Mouse (Mus musculus) heart, embryonic 15.5 days (tissue): ENCODE data around the gene Syt1. TPM values are rescaled to one million over a fixed set of nuclear protein-coding genes. Genes with fewer than 3 reads are reported as not detected.
A peak's percentile ranks its signal among the peaks of the same experiment; 100 is the strongest.

Experiments
- ATAC-seq: fragments of 200-750 bp; cut with Nextera tagmentation; replicated peaks from 2 replicates; pipeline ENCODE4 v1.8.0; 2017; ENCODE audit warnings: low read depth, moderate TSS enrichment; ENCODE audit not compliant: insufficient number of reproducible peaks, insufficient read depth, low FRiP score
- H3K27ac ChIP-seq: fragments of 300-500 bp; sonication (generic); 2 replicates; pipeline ENCODE4 v1.5.1; 2015; ENCODE audit warnings: mild to moderate bottlenecking, inconsistent platforms
- H3K27me3 ChIP-seq: fragments of 300-500 bp; sonication (generic); 2 replicates; pipeline ENCODE4 v1.6.1; 2015; ENCODE audit warnings: inconsistent platforms
- H3K36me3 ChIP-seq: fragments of 300-500 bp; sonication (generic); 2 replicates; pipeline ENCODE4 v1.6.1; 2015; ENCODE audit warnings: mild to moderate bottlenecking, inconsistent platforms
- H3K4me1 ChIP-seq: fragments of 300-500 bp; sonication (generic); replicated peaks from 2 replicates; pipeline ENCODE4 v1.6.1; 2015; ENCODE audit warnings: inconsistent platforms
- H3K4me2 ChIP-seq: fragments of 300-500 bp; sonication (generic); 2 replicates; pipeline ENCODE4 v1.6.1; 2015; ENCODE audit warnings: inconsistent platforms, mild to moderate bottlenecking, moderate library complexity
- H3K4me3 ChIP-seq: fragments of 300-500 bp; sonication (generic); 2 replicates; pipeline ENCODE4 v1.5.1; 2015; ENCODE audit warnings: mild to moderate bottlenecking, inconsistent platforms
- H3K9ac ChIP-seq: fragments of 300-500 bp; sonication (generic); 2 replicates; pipeline ENCODE4 v1.6.1; 2015; ENCODE audit warnings: mild to moderate bottlenecking, inconsistent platforms
- H3K9me3 ChIP-seq: fragments of 300-500 bp; sonication (generic); replicated peaks from 2 replicates; pipeline ENCODE4 v1.6.1; 2016; ENCODE audit warnings: inconsistent platforms
- WGBS: fragments of 180-500 bp; shearing (Covaris S2); methylation state at CpG from one replicate; pipeline ENCODE4 v1.1.7; 2015; ENCODE audit warnings: mixed read lengths; 5-methylcytosine and 5-hydroxymethylcytosine counted together
- polyA plus RNA-seq: library from polyadenylated mRNA; unstranded; fragments of >200 nt; fragmentation: Nextera tagmentation; extraction: Ambion mirVana; gene quantifications from 2 replicates; pipeline ENCODE4 v1.2.1, GENCODE M21; 2015

The Syt1 gene
- polyA plus RNA-seq, 1 experiment from 2014 or later, result 0.47 TPM

- no peaks in the 10 kb centered on the region for H3K36me3 ChIP-seq
- WGBS, result 69% methylated on average over 4 of the region's 4 CpGs
- no peaks in the 10 kb centered on the region for H3K9me3 ChIP-seq
- ATAC-seq, result no peak
- no peak overlapping the region for H3K27ac ChIP-seq
- no peak overlapping the region for H3K4me3 ChIP-seq
- no peak overlapping the region for H3K4me2 ChIP-seq
- H3K27me3 ChIP-seq, result no peaks in the 10 kb centered on the region
- H3K4me1 ChIP-seq, result peaks cover 11% of the 10 kb centered on the region
- H3K9ac ChIP-seq, result no peak overlapping the region
Observed at GRCm38 (mm10) chr10:108572764-108573163, 438.0 kb downstream of the Syt1 start.

GRCm38 (mm10) chr10:108571104-108571503 lies 439.7 kb downstream of the Syt1 start:
- Histone ChIP-seq H3K27ac (no peak overlapping the region), H3K4me2 (no peak overlapping the region), H3K9me3 (no peaks in the 10 kb centered on the region), H3K4me3 (no peak overlapping the region), H3K9ac (no peak overlapping the region), H3K4me1 (peaks cover 13% of the 10 kb centered on the region), H3K36me3 (no peaks in the 10 kb centered on the region), H3K27me3 (no peaks in the 10 kb centered on the region)
- no peak for ATAC-seq
- 85% methylated on average over 5 of the region's 5 CpGs for WGBS

GRCm38 (mm10) chr10:108569568-108570139 lies 441.1 kb downstream of the Syt1 start:
- Histone ChIP-seq H3K9ac (no peak overlapping the region), H3K9me3 (no peaks in the 10 kb centered on the region), H3K27me3 (no peaks in the 10 kb centered on the region), H3K36me3 (no peaks in the 10 kb centered on the region), H3K4me3 (no peak overlapping the region), H3K4me2 (no peak overlapping the region), H3K4me1 (peaks cover 13% of the 10 kb centered on the region), H3K27ac (no peak overlapping the region)
- WGBS, result 75% methylated on average over 6 of the region's 6 CpGs
- no peak for ATAC-seq

GRCm38 (mm10) chr10:108568925-108569324 lies 441.9 kb downstream of the Syt1 start:
- Histone ChIP-seq H3K27me3 (no peaks in the 10 kb centered on the region), H3K9me3 (no peaks in the 10 kb centered on the region), H3K36me3 (no peaks in the 10 kb centered on the region), H3K4me3 (no peak overlapping the region), H3K9ac (no peak overlapping the region), H3K4me1 (peaks cover 13% of the 10 kb centered on the region), H3K27ac (no peak overlapping the region), H3K4me2 (no peak overlapping the region)
- no peak for ATAC-seq
- WGBS, result 67% methylated on average over 6 of the region's 6 CpGs

DNA sequence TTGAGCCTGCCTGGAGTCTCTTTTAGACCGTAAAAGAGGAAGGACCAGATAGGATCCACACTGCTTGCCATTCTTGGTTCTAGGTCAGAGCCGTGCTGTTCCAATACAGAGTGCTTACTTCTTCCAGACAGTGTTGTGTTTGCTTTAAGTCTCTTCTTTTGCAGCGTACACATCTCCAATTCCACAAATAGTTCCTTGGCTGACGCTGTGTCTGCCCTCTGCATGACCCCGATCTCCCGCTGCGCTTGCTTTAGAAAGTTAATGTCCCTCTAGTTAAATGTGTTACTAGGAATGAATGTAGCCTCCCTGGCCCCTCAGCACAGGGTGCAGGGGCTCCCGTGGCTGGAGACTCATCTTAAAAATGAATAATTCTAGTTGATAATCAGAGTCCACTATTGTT lies 442.6 kb downstream of the Syt1 start:
- H3K9ac ChIP-seq, result no peak overlapping the region
- H3K4me2 ChIP-seq, result peak overlapping the region; percentile 19
- peaks cover 13% of the 10 kb centered on the region for H3K4me1 ChIP-seq
- H3K27ac ChIP-seq, result 0 out of 2 replicates have a peak overlapping the region, but pooled peaks have one; percentile 7
- no peaks in the 10 kb centered on the region for H3K27me3 ChIP-seq
- ATAC-seq, result peak; percentile 53; the same call in 1 of the 2 replicates
- WGBS, result 10% methylated on average over 8 of the region's 8 CpGs
- no peaks in the 10 kb centered on the region for H3K36me3 ChIP-seq
- H3K9me3 ChIP-seq, result no peaks in the 10 kb centered on the region
- H3K4me3 ChIP-seq, result no peak overlapping the region

DNA sequence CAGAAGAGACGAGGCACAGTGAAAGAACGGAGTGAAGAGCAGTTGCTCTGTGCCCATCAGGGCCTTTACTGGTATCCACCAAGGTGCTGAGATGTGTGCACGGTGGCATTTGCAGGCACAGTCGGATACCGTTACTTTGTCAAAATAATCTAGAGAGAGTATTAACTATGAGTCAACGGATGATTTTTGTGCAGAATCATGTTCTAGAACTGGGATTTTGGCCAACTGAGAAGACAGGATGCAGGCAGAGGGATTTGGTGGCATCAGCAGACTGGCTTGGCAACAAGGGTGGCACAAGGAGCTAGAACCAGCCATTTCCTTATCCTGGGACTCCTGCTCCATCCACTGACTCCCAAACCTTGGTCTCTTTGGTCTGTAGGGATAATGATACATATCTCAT lies 443.3 kb downstream of the Syt1 start:
- no peak overlapping the region for H3K9ac ChIP-seq
- 90% methylated on average over 6 of the region's 6 CpGs for WGBS
- peaks cover 13% of the 10 kb centered on the region for H3K4me1 ChIP-seq
- H3K36me3 ChIP-seq, result no peaks in the 10 kb centered on the region
- H3K4me2 ChIP-seq, result no peak overlapping the region
- no peak overlapping the region for H3K4me3 ChIP-seq
- ATAC-seq, result no peak
- H3K9me3 ChIP-seq, result no peaks in the 10 kb centered on the region
- no peak overlapping the region for H3K27ac ChIP-seq
- H3K27me3 ChIP-seq, result no peaks in the 10 kb centered on the region

DNA sequence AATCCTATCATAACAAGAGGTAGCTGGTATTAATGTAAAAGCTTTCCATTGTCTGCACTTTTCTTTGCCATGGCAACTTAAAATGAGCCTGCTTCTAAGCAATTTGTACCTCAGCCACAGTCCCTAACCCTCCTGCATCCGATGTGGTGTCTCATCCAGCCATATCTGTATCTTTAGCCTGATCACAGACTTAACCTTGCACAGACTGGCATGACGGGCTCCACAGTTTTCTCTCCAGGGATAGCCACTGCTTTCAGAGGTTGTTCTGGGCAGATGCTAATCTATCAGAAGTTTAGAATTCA lies 451.2 kb downstream of the Syt1 start:
- Histone ChIP-seq H3K27ac (no peak overlapping the region), H3K4me3 (no peak overlapping the region), H3K4me1 (no peaks in the 10 kb centered on the region), H3K9me3 (no peaks in the 10 kb centered on the region), H3K9ac (no peak overlapping the region), H3K36me3 (no peaks in the 10 kb centered on the region), H3K4me2 (no peak overlapping the region), H3K27me3 (no peaks in the 10 kb centered on the region)
- 72% methylated on average over 2 of the region's 2 CpGs for WGBS
- ATAC-seq, result no peak

GRCm38 (mm10) chr10:108558812-108559606 lies 451.8 kb downstream of the Syt1 start:
- Histone ChIP-seq H3K4me1 (no peaks in the 10 kb centered on the region), H3K4me2 (no peak overlapping the region), H3K9ac (no peak overlapping the region), H3K27me3 (no peaks in the 10 kb centered on the region), H3K36me3 (no peaks in the 10 kb centered on the region), H3K27ac (no peak overlapping the region), H3K4me3 (no peak overlapping the region), H3K9me3 (no peaks in the 10 kb centered on the region)
- 74% methylated on average over 19 of the region's 19 CpGs for WGBS
- no peak for ATAC-seq

GRCm38 (mm10) chr10:108552544-108552943 lies 458.2 kb downstream of the Syt1 start:
- no peak overlapping the region for H3K27ac ChIP-seq
- 80% methylated on average over 6 of the region's 6 CpGs for WGBS
- H3K4me3 ChIP-seq, result no peak overlapping the region
- H3K9me3 ChIP-seq, result no peaks in the 10 kb centered on the region
- ATAC-seq, result no peak
- no peak overlapping the region for H3K4me2 ChIP-seq
- H3K27me3 ChIP-seq, result no peaks in the 10 kb centered on the region
- no peak overlapping the region for H3K9ac ChIP-seq
- no peaks in the 10 kb centered on the region for H3K4me1 ChIP-seq
- H3K36me3 ChIP-seq, result no peaks in the 10 kb centered on the region

DNA sequence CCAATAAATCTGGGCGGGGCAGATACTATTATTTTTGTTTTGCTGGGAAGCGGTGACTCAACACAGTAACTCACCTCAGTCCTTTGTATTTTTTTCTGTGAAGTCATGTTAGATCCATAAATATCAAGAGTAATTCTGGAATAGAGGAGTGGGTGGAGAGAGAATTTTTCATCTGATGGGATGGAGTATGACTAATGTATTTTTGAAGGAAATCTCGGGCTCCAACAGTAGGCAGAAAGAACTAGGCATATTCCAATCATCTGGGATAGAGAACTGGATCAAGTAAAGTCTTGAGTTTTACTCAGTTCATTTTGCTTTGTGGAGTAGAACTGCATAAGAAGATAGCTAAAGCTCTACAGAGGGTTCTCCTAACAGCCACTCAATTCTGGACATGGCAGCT lies 465.1 kb downstream of the Syt1 start:
- Histone ChIP-seq H3K27me3 (no peaks in the 10 kb centered on the region), H3K4me2 (no peak overlapping the region), H3K27ac (no peak overlapping the region), H3K9me3 (no peaks in the 10 kb centered on the region), H3K4me1 (no peaks in the 10 kb centered on the region), H3K9ac (no peak overlapping the region), H3K4me3 (no peak overlapping the region), H3K36me3 (no peaks in the 10 kb centered on the region)
- no peak for ATAC-seq
- WGBS, result 92% methylated on average over 3 of the region's 3 CpGs

DNA sequence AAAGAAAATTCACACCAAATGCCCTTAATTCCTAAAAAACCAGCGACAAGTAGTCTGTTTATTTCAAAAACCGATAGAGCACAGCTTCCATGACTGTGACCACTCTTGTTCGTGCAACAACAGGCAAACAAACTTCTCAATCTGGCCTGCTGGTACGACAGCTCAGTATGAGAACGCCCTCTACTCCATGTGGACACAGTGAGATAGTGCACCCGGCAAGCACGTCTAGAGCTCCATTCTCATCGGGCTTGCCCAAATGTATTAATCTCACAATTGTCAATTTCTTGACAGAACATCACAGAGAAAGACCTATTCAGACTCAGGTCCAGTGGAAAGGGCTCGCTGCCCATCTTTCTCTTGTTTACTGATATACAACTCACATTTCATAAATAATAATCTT lies 469.2 kb downstream of the Syt1 start:
- Histone ChIP-seq H3K4me1 (peaks cover 12% of the 10 kb centered on the region), H3K9ac (no peak overlapping the region), H3K36me3 (no peaks in the 10 kb centered on the region), H3K27ac (no peak overlapping the region), H3K4me3 (no peak overlapping the region), H3K9me3 (no peaks in the 10 kb centered on the region), H3K27me3 (no peaks in the 10 kb centered on the region), H3K4me2 (no peak overlapping the region)
- no peak for ATAC-seq
- 80% methylated on average over 9 of the region's 9 CpGs for WGBS

- Histone ChIP-seq H3K27me3 (no peaks in the 10 kb centered on the region), H3K27ac (peak overlapping the region; percentile 24)
- WGBS, result 18% methylated on average over 3 of the region's 3 CpGs
Observed at GRCm38 (mm10) chr10:108538546-108538945, 472.2 kb downstream of the Syt1 start.

More at GRCm38 (mm10) chr10:108538546-108538945, 472.2 kb downstream of the Syt1 start:
- no peaks in the 10 kb centered on the region for H3K9me3 ChIP-seq
- H3K4me3 ChIP-seq, result no peak overlapping the region
- no peaks in the 10 kb centered on the region for H3K36me3 ChIP-seq
- no peak overlapping the region for H3K4me2 ChIP-seq
- H3K9ac ChIP-seq, result no peak overlapping the region
- no peak for ATAC-seq
- H3K4me1 ChIP-seq, result peaks cover 14% of the 10 kb centered on the region
